Mouse (Mus musculus): Measurements from ENCODE around the gene Clns1a. TPM values are rescaled to one million over a fixed set of nuclear protein-coding genes. Genes with fewer than 3 reads are reported as not detected.

Gene Clns1a
- total RNA-seq, 2 experiments from 2014 or later, result 33.3 to 39.2 TPM

DNA sequence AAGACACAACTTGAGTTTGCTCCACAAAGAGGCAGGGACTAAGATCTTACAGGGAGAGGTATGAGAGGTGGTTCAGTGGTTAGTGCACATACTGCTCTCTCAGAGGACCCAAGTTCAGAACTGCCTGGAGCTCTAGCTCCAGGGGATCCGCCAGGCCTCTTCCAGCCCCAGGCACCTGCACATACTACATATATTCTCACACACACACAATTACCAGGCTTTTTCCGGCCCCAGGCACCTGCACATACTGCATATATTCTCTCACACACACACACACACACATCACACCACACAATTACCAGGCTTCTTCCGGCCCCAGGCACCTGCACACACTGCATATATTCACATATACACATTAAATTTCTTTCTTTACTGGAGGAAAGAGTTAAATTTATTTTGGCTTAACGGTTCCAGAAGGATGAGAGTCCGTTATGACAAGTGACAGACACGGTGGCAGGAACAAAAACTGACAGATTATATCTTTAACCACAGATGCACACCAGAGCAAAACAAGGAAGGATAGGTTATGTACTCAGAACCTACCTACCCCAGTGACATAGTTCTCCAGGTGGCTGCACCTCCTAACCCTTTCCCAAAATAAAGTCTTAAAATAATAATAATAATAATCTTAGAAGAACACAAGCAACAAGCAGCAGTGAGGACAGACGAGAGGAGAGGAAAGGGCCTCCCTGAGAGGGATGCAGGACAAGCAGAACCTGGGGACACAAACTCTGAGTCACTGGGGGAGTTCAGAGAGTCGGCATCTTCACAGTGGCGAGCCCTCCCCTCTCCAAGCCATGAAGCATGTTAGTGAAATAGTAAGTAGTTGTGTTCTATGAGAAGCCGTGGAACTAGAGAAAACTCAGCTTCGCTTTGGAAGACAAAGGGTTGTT is 27.5 kb downstream of the Clns1a start:
- intact Hi-C loops (cut with DNase I; ENCODE audit: low total_unique reads), result no loop called here
- no peak for DNase-seq

DNA sequence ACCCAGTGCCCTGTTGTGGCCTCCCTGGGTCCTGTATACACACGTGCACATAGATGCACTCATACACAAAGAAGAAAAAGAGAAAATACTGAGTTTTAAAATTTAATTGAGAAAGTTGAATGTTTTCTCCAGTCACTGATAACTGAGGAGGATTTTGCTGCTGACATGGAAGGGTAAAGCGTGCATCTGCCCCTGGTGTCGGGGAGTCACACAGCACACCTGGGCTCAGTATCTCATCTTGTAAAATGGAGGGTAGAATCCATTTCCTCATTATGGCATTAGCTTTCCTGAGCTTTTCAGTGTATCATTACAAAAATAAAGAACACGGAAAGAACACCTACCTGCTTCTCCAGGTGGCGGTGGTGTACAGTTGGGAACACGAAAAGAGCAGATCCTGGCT is 29.0 kb downstream of the Clns1a start:
- no peak for DNase-seq
- intact Hi-C loops (cut with DNase I; ENCODE audit: low total_unique reads), result no loop called here

DNA sequence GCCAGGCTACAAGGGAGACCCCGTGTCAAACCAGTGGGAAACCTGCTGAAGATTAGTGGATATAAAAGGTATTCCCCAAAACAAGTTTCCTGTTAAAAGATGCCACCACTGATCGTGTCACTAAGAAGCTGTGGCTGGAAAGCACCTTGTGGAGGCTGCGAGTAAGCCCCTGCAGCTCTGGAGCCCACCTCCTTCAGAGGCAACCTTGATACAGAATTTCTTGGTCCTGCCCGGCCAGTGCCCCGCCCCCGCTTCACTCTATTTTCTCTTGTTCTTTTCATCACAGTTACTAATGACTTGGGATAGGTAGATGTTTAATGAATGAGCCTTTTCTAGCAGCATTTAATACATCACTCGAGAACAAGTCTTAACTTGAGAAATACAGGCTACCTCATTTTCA is 29.6 kb downstream of the Clns1a start:
- DNase-seq, result no peak
- intact Hi-C loops (cut with DNase I; ENCODE audit: low total_unique reads), result no loop called here

DNA sequence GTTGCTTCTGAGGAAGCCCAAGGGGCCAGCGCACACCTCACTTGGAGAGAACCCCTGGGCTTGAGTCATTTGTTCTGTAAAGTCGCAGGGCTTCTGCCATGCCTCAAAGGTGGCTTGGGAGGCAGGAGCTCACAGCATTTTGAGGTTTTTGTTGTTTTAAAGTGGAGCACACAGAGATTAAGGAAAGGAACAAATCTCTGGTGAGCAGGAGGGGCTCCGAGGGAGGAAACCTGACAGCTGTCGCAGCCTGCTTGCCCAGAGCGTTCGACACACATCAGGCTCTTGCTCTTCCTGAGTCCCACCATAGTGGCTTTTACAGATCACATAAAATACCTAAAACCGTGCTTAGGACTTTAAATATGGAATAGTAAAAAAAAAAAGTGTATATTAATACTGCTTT is 30.3 kb downstream of the Clns1a start:
- intact Hi-C loops (cut with DNase I; ENCODE audit: low total_unique reads), result no loop called here

DNA sequence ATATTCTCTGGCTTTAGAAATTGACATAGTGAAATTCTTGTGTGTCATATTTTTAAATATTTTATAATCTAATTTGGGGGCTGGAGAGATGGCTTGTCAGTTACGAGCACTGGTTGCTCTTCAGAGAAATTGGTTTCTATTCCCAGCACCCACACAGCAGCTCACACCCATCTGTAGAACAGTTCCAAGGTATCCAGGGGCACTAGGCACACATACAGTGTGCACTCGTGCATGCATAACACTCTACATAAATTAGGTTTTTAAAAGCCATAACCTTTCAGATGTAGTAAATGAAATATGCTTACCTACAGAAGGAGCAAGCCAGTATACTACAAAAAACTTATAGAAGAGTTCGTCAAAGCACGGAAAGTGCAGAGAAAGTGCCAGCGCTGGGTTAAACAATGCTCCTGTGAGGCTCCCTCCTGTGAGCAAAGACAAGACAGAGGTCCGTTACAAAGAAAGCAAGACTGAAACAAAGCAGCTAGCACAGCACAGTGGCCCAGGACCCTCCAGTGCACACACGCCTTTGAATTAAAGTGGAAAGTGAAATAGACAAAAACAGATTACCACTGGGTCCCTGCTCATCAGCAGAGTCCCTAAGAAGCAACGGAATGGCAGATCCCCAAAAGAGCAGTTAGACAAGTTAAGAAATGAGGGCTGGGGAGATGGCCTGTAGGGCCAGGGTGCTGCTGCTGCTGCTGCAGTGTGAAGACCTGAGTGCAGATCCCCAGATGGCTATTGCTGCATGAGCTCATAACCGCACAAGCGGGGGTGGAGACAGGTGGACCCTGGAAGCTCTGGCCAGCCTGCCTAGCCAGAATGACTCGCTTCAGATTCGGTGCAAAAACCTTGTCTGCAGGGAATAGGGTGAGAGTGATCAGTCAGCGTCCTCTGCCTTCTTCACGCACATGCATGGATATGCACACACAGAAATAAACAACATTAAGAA is 32.5 kb downstream of the Clns1a start:
- intact Hi-C loops (cut with DNase I; ENCODE audit: low total_unique reads), result no loop called here
- DNase-seq, result no peak

More for the DNA sequence above, 30.3 kb downstream of the Clns1a start:
- DNase-seq, result no peak

DNA sequence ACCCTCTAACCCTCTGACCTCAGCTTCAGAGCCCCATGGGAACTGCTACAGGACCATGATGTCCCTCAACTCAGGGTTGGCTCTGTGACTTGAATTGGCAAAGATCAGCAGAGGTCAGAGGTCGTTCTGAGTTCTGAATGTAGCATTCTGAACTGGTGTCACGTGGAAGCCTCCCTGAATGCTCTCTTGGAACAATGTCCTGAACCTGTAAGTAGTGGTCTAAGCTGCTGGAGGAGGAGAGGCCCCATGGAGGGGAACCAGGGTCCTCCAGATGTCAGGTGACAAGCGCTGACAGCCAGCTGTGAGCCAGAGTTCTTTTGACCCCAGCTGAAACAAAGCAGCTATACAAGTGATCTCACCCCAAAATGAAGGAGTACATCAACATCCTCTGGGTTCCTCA is 34.0 kb downstream of the Clns1a start:
- intact Hi-C loops (cut with DNase I; ENCODE audit: low total_unique reads), result no loop called here
- DNase-seq, result no peak

DNA sequence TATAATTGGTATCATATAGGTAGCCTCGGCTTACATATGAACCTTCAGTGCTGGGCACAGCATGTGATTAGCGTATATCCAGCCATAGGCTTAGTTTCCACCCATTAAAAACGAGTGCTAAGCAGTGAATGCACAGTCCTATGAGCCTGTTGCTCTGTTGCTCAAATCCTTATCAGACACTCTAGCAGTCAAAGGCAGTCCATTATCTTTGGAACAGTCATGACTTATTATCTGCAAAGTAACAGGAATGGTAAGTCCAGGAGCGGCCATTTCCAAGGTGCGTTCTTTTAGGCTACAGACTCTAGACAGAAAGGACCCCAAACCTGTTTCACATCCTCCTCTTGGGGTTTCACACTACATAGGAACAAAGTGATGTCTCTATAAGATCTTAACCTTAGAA is 37.2 kb downstream of the Clns1a start:
- DNase-seq, result no peak
- intact Hi-C loops (cut with DNase I; ENCODE audit: low total_unique reads), result no loop called here

DNA sequence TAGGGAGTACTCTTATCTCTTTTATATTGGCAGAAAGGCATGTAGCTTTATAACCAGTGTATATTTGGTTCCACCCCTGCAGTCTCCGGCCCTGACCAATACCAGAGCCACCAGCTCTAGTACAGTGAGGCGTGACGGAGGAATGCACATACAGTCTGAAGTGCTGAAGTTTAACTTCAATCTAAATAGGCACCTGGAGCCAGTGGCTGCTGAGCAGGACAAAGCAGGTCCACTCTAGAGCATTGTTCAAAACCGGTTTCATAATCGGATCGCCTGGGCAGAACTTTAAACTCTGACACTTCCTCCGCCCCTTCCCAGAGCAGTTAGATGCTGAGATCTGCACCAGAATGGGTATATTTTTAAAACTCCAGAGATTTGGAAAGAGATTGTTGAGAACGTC is 38.6 kb downstream of the Clns1a start:
- intact Hi-C loops (cut with DNase I; ENCODE audit: low total_unique reads), result no loop called here
- DNase-seq, result no peak

DNA sequence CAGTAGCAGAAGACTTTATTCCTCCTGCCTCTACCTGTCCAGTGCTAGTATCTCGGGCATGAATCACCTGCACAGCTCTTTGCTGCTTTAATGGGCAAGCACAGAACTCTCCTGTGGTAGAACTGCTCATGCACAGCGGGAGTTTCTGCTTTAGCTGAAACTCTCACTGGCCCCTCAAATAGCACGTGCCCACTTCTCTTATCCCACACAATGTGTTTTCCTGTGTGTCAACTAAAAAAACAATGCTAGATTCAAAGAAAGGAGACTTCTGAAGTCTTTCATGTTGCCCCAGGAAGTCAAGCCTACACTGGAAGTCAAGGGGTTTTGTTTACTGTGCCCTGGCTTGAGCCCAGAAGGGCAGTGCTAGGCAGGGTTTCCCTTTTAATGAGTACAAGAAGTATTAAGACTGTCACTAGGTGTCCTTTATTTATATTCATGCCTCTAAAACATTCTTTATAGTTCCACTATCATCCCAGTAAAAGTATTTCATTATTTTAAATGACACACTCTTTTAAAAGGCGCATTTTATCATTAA is 39.5 kb downstream of the Clns1a start:
- no peak for DNase-seq
- intact Hi-C loops (cut with DNase I; ENCODE audit: low total_unique reads), result no loop called here

DNA sequence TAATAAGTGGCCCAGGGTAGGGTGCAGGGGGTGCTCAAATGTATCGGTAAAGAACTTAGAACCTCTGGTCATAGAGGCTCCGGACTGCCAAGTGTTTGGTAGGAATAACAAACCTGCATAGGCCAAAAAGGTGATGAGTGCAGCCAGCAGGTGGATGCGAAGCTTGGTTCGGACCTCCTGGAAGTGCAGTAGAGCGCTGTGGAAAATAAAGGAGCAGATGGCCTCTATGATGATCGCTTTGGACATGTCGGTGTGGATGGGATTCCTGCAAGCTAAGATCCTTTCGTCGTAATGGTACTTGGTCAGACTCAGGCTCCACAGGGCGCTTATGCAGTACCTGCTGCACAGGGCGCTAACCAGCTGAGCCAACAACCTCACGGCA is 40.8 kb downstream of the Clns1a start:
- intact Hi-C loops (cut with DNase I; ENCODE audit: low total_unique reads), result no loop called here
- DNase-seq, result no peak

DNA sequence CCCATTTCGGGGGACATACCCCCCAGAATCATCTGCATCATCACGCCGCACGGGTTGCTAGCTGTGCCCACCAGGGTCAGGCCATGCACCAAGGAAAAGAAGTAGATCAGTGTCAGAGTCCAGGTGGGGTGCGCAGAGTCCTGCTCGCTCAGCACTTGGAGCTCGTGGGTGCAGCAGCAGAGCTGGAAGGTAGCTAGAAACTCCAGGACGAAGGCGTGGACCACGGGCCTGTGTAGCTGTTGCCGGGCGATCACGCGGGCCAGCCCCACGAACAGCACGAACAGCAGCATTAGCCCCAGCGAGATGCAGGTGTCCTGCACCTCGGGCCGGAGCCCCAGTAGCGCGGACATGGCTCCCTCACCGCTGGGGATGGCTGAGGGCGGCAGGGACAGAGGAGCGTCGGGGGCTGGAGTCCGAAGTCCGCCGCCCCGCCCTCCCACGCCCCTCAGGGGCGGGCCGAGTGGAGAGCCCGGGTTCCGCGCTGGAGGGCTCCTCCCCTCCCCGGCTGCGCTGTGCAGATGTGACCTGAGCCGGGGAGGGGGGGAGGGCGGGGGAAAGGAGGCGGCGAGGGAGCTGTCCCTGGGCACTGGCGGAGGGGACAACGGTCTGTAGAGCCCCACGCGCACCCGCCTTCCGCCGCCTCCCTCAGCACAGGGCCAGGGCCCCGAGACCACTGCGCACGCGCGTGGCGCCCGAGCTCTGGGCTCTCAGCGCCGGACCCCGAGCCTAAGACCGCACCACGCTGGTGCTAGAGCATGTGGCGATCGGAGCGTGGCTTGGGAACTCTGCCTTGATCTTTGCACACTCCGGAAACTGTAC is 41.4 kb downstream of the Clns1a start, which contains the start of gene Aqp11:
Gene Aqp11 (minus strand): TSS at position 652 of the 819 bp plus-strand sequence.
- intact Hi-C loops (cut with DNase I; ENCODE audit: low total_unique reads), result no loop called here
- peak; percentile 87 for DNase-seq

DNA sequence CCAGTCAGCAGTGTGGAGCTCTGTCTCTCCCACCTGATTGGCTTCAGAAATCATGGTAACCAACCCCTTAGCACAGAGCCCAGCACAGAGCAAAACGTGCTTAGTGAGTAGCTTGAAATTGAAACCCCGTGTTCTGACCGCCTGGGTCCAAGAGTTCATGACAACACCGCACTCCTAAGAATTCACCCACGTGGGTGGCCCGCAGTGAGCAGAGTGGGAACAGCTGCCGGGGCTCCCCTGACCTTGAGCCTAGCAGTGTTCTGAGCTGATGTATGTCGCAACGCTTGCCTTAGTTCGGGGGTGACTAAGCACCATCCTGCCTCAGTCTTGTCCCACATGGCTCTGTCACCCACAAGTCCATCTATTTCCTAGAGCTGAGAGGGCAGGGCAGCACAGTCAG is 44.5 kb downstream of the Clns1a start:
- intact Hi-C loops (cut with DNase I; ENCODE audit: low total_unique reads), result no loop called here
- DNase-seq, result no peak

DNA sequence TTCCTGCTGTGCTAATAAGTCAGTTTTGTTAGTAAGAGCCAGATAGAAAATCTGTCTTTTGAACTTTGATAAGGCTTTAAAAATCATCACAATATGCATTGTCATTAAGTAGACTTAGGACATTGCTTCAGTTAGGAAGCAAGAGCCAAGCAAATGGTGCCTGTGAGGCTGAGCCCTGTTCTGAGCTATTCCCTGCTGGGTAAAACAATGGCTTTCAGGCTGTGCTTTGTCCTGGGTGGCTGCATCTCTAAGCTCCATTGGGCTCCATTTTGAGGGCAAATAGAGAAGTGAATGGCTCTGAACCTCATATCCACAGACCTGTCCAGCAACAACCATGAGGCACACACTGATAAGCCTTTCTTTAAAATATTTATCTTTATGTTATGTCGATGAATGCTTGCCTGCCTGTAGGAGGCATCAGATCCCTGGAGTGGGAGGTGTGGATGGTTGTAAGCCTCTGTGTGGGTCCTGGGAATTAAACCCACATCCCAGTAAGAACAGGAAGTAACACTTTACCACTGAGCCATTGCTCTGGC is 45.4 kb downstream of the Clns1a start:
- intact Hi-C loops (cut with DNase I; ENCODE audit: low total_unique reads), result no loop called here
- no peak for DNase-seq

DNA sequence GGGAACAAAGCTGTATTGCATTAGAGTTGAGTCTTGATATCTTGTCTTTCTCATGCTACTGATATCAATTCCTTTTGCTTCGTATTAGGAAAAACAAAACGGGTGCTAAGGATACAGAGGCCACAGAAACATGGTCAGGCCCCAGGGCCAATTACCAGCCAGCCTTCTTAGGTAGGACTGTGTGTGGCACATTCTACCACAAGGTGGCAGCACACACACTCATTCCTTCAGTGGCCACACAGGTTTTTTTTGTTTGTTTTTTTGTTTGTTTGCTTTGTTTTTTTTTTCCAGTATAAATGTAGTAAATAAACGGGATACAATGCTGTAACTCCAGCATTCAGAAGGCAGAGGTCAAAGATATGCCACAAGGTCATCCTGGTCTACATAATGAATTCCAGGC is 48.9 kb downstream of the Clns1a start:
- peak; percentile 44 for DNase-seq
- intact Hi-C loops (cut with DNase I; ENCODE audit: low total_unique reads), result no loop called here

DNA sequence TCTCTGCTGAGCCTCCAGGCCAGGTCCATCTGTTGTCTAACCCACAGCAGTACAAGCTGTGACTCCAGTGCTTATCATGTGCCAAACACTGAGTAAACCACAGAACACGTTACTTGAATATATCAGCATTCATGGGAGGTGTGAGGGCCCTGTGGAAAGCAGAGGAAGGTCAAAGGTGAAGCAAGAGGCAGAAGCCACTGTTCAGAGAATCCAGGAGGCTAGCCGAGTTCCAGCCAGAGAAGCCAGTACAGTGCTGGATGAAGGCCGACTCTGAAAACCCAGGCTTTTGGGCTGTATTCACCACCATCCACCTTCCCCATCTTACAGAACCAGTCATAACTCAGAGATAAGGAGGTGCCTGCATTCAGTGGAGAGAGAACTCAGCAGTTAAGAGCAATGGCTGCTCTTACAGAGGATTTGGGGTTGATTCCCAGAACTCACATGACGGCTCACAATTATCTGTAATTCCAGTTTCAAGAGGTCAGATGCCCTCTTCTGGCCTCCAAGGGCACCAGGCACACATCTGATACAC is 50.8 kb downstream of the Clns1a start:
- DNase-seq, result no peak
- intact Hi-C loops (cut with DNase I; ENCODE audit: low total_unique reads), result no loop called here

DNA sequence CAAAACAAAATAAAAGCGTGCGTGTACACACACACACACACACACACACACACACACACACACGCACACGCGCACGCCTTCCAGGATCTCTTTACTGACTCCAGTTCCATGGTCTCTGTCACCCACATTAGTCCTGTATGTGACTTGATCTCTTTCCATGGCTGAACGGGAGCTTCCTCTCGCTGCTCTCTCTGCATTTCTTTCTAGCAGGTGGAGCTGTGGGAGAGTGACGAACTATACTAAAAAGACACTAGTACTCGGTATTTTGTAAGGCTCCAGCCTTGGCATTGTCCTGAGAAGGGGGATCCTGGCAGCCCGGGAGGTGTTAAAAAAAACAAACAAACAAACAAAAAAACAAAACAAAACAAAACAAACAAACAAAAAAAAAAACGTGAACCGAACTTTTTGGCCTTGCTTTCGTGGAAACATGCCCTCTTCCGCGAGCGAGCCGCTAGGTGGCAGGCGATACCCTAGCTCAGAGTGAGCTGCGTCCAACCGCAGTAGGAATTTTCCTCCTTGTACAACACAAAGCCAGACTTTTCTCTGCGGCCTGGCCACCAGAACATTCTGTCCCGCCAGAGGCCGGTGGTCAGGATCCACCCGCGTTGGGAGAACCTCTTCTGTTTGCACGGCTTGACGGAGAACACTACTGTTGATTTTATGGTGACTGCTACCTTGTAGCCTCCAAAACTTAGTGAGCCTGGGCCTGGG is 51.5 kb downstream of the Clns1a start:
- intact Hi-C loops (cut with DNase I; ENCODE audit: low total_unique reads), result no loop called here

DNA sequence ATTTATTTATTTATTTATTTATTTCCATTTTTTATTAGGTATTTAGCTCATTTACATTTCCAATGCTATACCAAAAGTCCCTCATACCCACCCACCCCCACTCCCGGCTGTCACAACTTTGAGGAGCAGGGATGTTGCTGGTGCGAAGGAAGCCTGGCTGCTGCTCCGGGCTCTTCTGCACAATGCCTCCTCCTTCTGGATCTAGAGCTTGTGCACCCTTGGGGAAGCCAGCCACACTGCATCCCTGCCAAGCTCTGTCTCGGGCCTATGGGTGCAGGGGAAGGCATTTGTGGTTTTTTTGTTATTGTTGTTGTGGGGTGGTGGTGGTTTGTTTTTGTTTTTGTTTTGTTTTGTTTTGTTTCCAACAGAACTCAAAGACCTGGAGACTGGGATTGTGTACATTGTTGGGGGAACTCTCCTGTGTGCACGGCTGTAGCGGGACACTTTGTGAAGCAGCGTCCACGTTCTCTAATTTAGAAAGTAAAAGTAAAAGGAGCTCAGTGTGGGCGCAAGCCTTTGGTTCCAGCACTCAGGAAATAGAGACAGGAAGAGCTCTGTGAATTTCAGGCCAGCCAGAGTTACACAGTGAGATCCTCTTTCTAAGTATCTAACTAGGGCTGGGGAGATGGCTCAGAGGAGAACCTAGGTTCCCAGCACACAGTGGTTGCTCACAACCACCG is 52.2 kb downstream of the Clns1a start:
- intact Hi-C loops (cut with DNase I; ENCODE audit: low total_unique reads), result no loop called here
- DNase-seq, result peak; percentile 17

More for the DNA sequence above, 51.5 kb downstream of the Clns1a start:
- DNase-seq, result peak; percentile 85

All from gastrocnemius, postnatal 14 days (tissue).